Mouse (Mus musculus) frontal cortex, adult 2 months (tissue): ENCODE measurements around the gene Defb46. TPM values are rescaled to one million over a fixed set of nuclear protein-coding genes. Genes with fewer than 3 reads are reported as not detected.

Source experiments
- DNase-seq, 2 experiments: peaks; one replicate each; pipeline ENCODE4 v3.0.0; 2022; ENCODE audit warnings: low spot score in 1 of 2; ENCODE audit errors: extremely low spot score in 1 of 2
- polyA plus RNA-seq: library from polyadenylated mRNA; depleted of rRNA; stranded (reverse); fragments of >200 nt; gene quantifications from 2 replicates; pipeline ENCODE4 v1.2.3, GENCODE M21; 2012; rRNA removed

The Defb46 gene
- not detected in 2 replicates for polyA plus RNA-seq

GRCm38 (mm10) chr8:19239616-19240015 lies at the start of gene Defb46:
Gene Defb46 (plus strand): TSS chr8:19239916.
- no peak for DNase-seq

GRCm38 (mm10) chr8:19225161-19225560 lies 14.6 kb upstream of the Defb46 start, which contains the start of gene Defb6:
Gene Defb6 (plus strand): TSS chr8:19225478.
- no peak for DNase-seq

GRCm38 (mm10) chr8:19238101-19238500 lies 1.6 kb upstream of the Defb46 start:
- DNase-seq: no peak

- DNase-seq: no peak
Observed at GRCm38 (mm10) chr8:19247280-19247679, 7.6 kb downstream of the Defb46 start, which contains the start of gene Defb5. Gene Defb5 (plus strand): TSS chr8:19247580.

- DNase-seq: no peak
Observed at GRCm38 (mm10) chr8:19258136-19258535, 18.4 kb downstream of the Defb46 start.

GRCm38 (mm10) chr8:19259667-19260066 lies 20.0 kb downstream of the Defb46 start:
- DNase-seq: no peak

Other genes starting within 250 kb of the Defb46 start
- gene Defb37, start 248.9 kb upstream of the Defb46 start, polyA plus RNA-seq: not detected in 2 replicates
- not detected in 2 replicates for gene Defb38, start 213.3 kb upstream of the Defb46 start, polyA plus RNA-seq
- gene Defb39, start 175.1 kb upstream of the Defb46 start, polyA plus RNA-seq: not detected in 2 replicates
- not detected in 2 replicates for gene Defb12, start 125.1 kb upstream of the Defb46 start, polyA plus RNA-seq
- gene Defb34, start 116.2 kb upstream of the Defb46 start, polyA plus RNA-seq: not detected in 2 replicates
- gene Gm45826, start 99.1 kb upstream of the Defb46 start, polyA plus RNA-seq: not detected in 2 replicates
- not detected in 2 replicates for gene Defb14, start 45.6 kb upstream of the Defb46 start, polyA plus RNA-seq
- not detected in 2 replicates for gene Defb4, start 41.2 kb upstream of the Defb46 start, polyA plus RNA-seq
- gene Defb6, start 14.4 kb upstream of the Defb46 start, polyA plus RNA-seq: not detected in 2 replicates
- gene Defb5, start 7.7 kb downstream of the Defb46 start, polyA plus RNA-seq: not detected in 2 replicates
- not detected in 2 replicates for gene Defb3, start 53.4 kb downstream of the Defb46 start, polyA plus RNA-seq
- gene Defb8, start 207.7 kb downstream of the Defb46 start, polyA plus RNA-seq: not detected in 2 replicates